Mouse (Mus musculus) CH12.LX (cell line): ENCODE measurements around the gene Cyp2c55.

ENCODE experiments used
- CTCF ChIP-seq, 2 experiments: IDR thresholded peaks in 1 of 2; conservative IDR thresholded peaks in 1 of 2; 2 replicates each; pipeline ENCODE4 v1.5.1; 2011 to 2012; ENCODE audit warnings: low read depth in 2 of 2, low read length in 2 of 2, improper control_type of control experiment in 1 of 2, inconsistent platforms in 1 of 2, mild to moderate bottlenecking in 1 of 2, moderate library complexity in 1 of 2
- E2F4 ChIP-seq: IDR thresholded peaks from 2 replicates; pipeline ENCODE4 v1.6.1; 2011; ENCODE audit warnings: low read depth, low read length, improper control_type of control experiment; ENCODE audit not compliant: insufficient replicate concordance
- GABPA ChIP-seq: IDR thresholded peaks from 2 replicates; pipeline ENCODE4 v1.6.1; 2012; ENCODE audit warnings: low read depth, low read length, improper control_type of control experiment, inconsistent platforms; ENCODE audit not compliant: insufficient replicate concordance
- MAFK ChIP-seq: IDR thresholded peaks from 2 replicates; pipeline ENCODE4 v1.6.1; 2011; ENCODE audit warnings: low read length, improper control_type of control experiment; ENCODE audit not compliant: insufficient replicate concordance
- MAX ChIP-seq: IDR thresholded peaks from 2 replicates; pipeline ENCODE4 v1.6.1; 2011; ENCODE audit warnings: low read length, improper control_type of control experiment
- MEF2A ChIP-seq: IDR thresholded peaks from 2 replicates; pipeline ENCODE4 v1.6.1; 2014; ENCODE audit warnings: low read depth, mild to moderate bottlenecking, inconsistent platforms, low read length, improper control_type of control experiment, borderline replicate concordance
- POLR2A ChIP-seq: IDR thresholded peaks from 2 replicates; pipeline ENCODE4 v1.6.1; 2011; ENCODE audit warnings: low read depth, mild to moderate bottlenecking, improper control_type of control experiment, low read length
- POLR2AphosphoS2 ChIP-seq: IDR thresholded peaks from 2 replicates; pipeline ENCODE4 v1.6.1; 2011; ENCODE audit warnings: low read depth, low read length, improper control_type of control experiment
- RCOR1 ChIP-seq: conservative IDR thresholded peaks from 2 replicates; pipeline ENCODE4 v1.6.1; 2012; ENCODE audit warnings: low read depth, mild to moderate bottlenecking, inconsistent platforms, low read length, improper control_type of control experiment
- TBP ChIP-seq: conservative IDR thresholded peaks from 2 replicates; pipeline ENCODE4 v1.6.1; 2011; ENCODE audit warnings: low read depth, low read length, improper control_type of control experiment
- UBTF ChIP-seq: IDR thresholded peaks from 2 replicates; pipeline ENCODE4 v1.6.1; 2012; ENCODE audit warnings: low read depth, mild to moderate bottlenecking, inconsistent platforms, low read length, improper control_type of control experiment, moderate library complexity
- USF2 ChIP-seq: conservative IDR thresholded peaks from 2 replicates; pipeline ENCODE4 v1.6.1; 2011; ENCODE audit warnings: low read depth, low read length, improper control_type of control experiment
- ZKSCAN1 ChIP-seq: IDR thresholded peaks from 2 replicates; pipeline ENCODE4 v1.6.1; 2012; ENCODE audit warnings: low read depth, inconsistent platforms, low read length, improper control_type of control experiment, borderline replicate concordance
- ZNF384 ChIP-seq: IDR thresholded peaks from 2 replicates; pipeline ENCODE4 v1.6.1; 2012; ENCODE audit warnings: low read depth, low read length, improper control_type of control experiment, inconsistent platforms

- TF ChIP-seq GABPA (no peak), ZKSCAN1 (no peak), CTCF (conservative IDR thresholded peaks at IDR 0.05 in 1 of 2, IDR thresholded peaks at IDR 0.05 in 1 of 2; ENCODE audit: low read depth in 2 of 2, low read length in 2 of 2) (no peak), POLR2A (no peak), POLR2AphosphoS2 (no peak), TBP (no peak), ZNF384 (no peak), MAX (no peak), MEF2A (no peak), MAFK (no peak), RCOR1 (no peak), USF2 (no peak), E2F4 (no peak), UBTF (no peak)
Measured at GRCm38 (mm10) chr19:39006715-39007114, at the start of gene Cyp2c55.
